Mouse (Mus musculus) forebrain, embryonic 14.5 days (tissue): Measurements from ENCODE around the gene Pou2f3. TPM values are rescaled to one million over a fixed set of nuclear protein-coding genes. Genes with fewer than 3 reads are reported as not detected.
"Not testable (repeated sequence)": the region's sequence is repeated elsewhere in the genome, so short reads cannot be mapped to it uniquely, and the experiment has no call there.

Experiments
- ATAC-seq: fragments of 200-750 bp; cut with Nextera tagmentation; 2 replicates; pipeline ENCODE4 v1.8.0; 2017; ENCODE audit warnings: mild to moderate bottlenecking, moderate library complexity
- DNase-seq: peaks from one replicate; pipeline ENCODE4 v3.0.0-alpha.2; 2015; ENCODE audit warnings: low spot score
- H3K27ac ChIP-seq: fragments of 300-500 bp; sonication (generic); 2 replicates; pipeline ENCODE4 v1.5.1; 2014; ENCODE audit warnings: low read depth, mild to moderate bottlenecking, control low read depth, low read length, moderate library complexity
- H3K27me3 ChIP-seq: fragments of 300-500 bp; sonication (generic); replicated peaks from 2 replicates; pipeline ENCODE4 v1.6.1; 2014; ENCODE audit warnings: low read length, control low read depth, mixed read lengths; ENCODE audit not compliant: control insufficient read depth, insufficient read depth
- H3K36me3 ChIP-seq: fragments of 300-500 bp; sonication (generic); 2 replicates; pipeline ENCODE4 v1.6.1; 2014; ENCODE audit warnings: low read length, control low read depth; ENCODE audit not compliant: control insufficient read depth, insufficient read depth
- H3K4me1 ChIP-seq: fragments of 300-500 bp; sonication (generic); 2 replicates; pipeline ENCODE4 v1.6.1; 2014; ENCODE audit warnings: antibody characterized with exemption, low read length, control low read depth; ENCODE audit not compliant: control insufficient read depth, insufficient read depth
- H3K4me2 ChIP-seq: fragments of 300-500 bp; sonication (generic); 2 replicates; pipeline ENCODE4 v1.6.1; 2014; ENCODE audit warnings: mild to moderate bottlenecking, control low read depth, low read length
- H3K4me3 ChIP-seq: fragments of 300-500 bp; sonication (generic); 2 replicates; pipeline ENCODE4 v1.5.1; 2014; ENCODE audit warnings: low read depth, low read length, control low read depth
- H3K9ac ChIP-seq: fragments of 300-500 bp; sonication (generic); 2 replicates; pipeline ENCODE4 v1.6.1; 2014; ENCODE audit warnings: mild to moderate bottlenecking, low read length, control low read depth, moderate library complexity
- H3K9me3 ChIP-seq: fragments of 300-500 bp; sonication (generic); replicated peaks from 2 replicates; pipeline ENCODE4 v1.6.1; 2016; ENCODE audit warnings: low read length, control low read depth, mixed read lengths; ENCODE audit not compliant: control insufficient read depth
- WGBS: fragments of 180-500 bp; shearing (Covaris S2); extraction: QIAGEN DNeasy Blood & Tissue Kit; methylation state at CpG from one replicate; pipeline ENCODE4 v1.1.7; 2014; 5-methylcytosine and 5-hydroxymethylcytosine counted together
- polyA plus RNA-seq: library from polyadenylated mRNA; unstranded; fragments of >200 nt; fragmentation: Nextera tagmentation; extraction: Ambion mirVana; gene quantifications from 2 replicates; pipeline ENCODE4 v1.2.1, GENCODE M21; 2014

Pou2f3 gene
- polyA plus RNA-seq, 1 experiment from 2014 or later = not detected

GRCm38 (mm10) chr9:43133525-43133924, 76.6 kb downstream of the Pou2f3 start:
- H3K36me3 ChIP-seq = no peaks in the 10 kb centered on the region
- H3K27me3 ChIP-seq = no peaks in the 10 kb centered on the region
- no peak overlapping the region for H3K9ac ChIP-seq
- H3K4me1 ChIP-seq = no peaks in the 10 kb centered on the region
- ATAC-seq (no peak), DNase-seq (no peak)
- no peaks in the 10 kb centered on the region for H3K9me3 ChIP-seq
- H3K4me3 ChIP-seq = no peak overlapping the region
- WGBS = 87% methylated on average over 3 of the region's 3 CpGs
- no peak overlapping the region for H3K4me2 ChIP-seq
- H3K27ac ChIP-seq = no peak overlapping the region

GRCm38 (mm10) chr9:43132380-43132779, 77.8 kb downstream of the Pou2f3 start:
- H3K9me3 ChIP-seq = no peaks in the 10 kb centered on the region
- WGBS = 31% methylated on average over 4 of the region's 4 CpGs
- H3K4me2 ChIP-seq = no peak overlapping the region

GRCm38 (mm10) chr9:43131940-43132339, 78.2 kb downstream of the Pou2f3 start:
- H3K9me3 ChIP-seq = no peaks in the 10 kb centered on the region
- H3K4me2 ChIP-seq = no peak overlapping the region
- ATAC-seq = no peak
- no peak overlapping the region for H3K27ac ChIP-seq
- no peak for DNase-seq
- H3K4me3 ChIP-seq = no peak overlapping the region
- H3K9ac ChIP-seq = no peak overlapping the region
- H3K27me3 ChIP-seq = no peaks in the 10 kb centered on the region
- H3K4me1 ChIP-seq = no peaks in the 10 kb centered on the region
- H3K36me3 ChIP-seq = no peaks in the 10 kb centered on the region
- WGBS = 75% methylated on average over 5 of the region's 5 CpGs

More at GRCm38 (mm10) chr9:43132380-43132779, 77.8 kb downstream of the Pou2f3 start:
- no peak overlapping the region for H3K27ac ChIP-seq
- H3K27me3 ChIP-seq = no peaks in the 10 kb centered on the region
- no peak for ATAC-seq
- DNase-seq = no peak
- H3K9ac ChIP-seq = no peak overlapping the region
- no peaks in the 10 kb centered on the region for H3K36me3 ChIP-seq
- no peaks in the 10 kb centered on the region for H3K4me1 ChIP-seq
- H3K4me3 ChIP-seq = no peak overlapping the region

GRCm38 (mm10) chr9:43130684-43131083, 79.5 kb downstream of the Pou2f3 start:
- ATAC-seq = no peak
- Histone ChIP-seq H3K4me2 (no peak overlapping the region), H3K9me3 (no peaks in the 10 kb centered on the region), H3K4me3 (no peak overlapping the region), H3K27ac (no peak overlapping the region), H3K4me1 (no peaks in the 10 kb centered on the region), H3K9ac (no peak overlapping the region), H3K36me3 (no peaks in the 10 kb centered on the region), H3K27me3 (no peaks in the 10 kb centered on the region)
- 96% methylated on average over 2 of the region's 2 CpGs for WGBS
- no peak for DNase-seq

GRCm38 (mm10) chr9:43127101-43127787, 82.9 kb downstream of the Pou2f3 start:
- Histone ChIP-seq H3K4me3 (no peak overlapping the region), H3K27me3 (no peaks in the 10 kb centered on the region), H3K9me3 (no peaks in the 10 kb centered on the region), H3K4me2 (no peak overlapping the region), H3K9ac (no peak overlapping the region), H3K36me3 (no peaks in the 10 kb centered on the region), H3K4me1 (no peaks in the 10 kb centered on the region), H3K27ac (no peak overlapping the region)
- DNase-seq = no peak
- WGBS = 70% methylated on average over 10 of the region's 10 CpGs
- ATAC-seq = no peak

- DNase-seq (no peak), ATAC-seq (no peak)
- Histone ChIP-seq H3K27ac (no peak overlapping the region), H3K36me3 (no peaks in the 10 kb centered on the region), H3K27me3 (no peaks in the 10 kb centered on the region), H3K9ac (no peak overlapping the region), H3K4me2 (no peak overlapping the region), H3K9me3 (no peaks in the 10 kb centered on the region), H3K4me1 (no peaks in the 10 kb centered on the region), H3K4me3 (no peak overlapping the region)
- WGBS = 59% methylated on average over 1 of the region's 1 CpGs
These were observed 87.8 kb downstream of the Pou2f3 start for GRCm38 (mm10) chr9:43122379-43122778.

- not testable (repeated sequence) for ATAC-seq, H3K9ac ChIP-seq, H3K4me1 ChIP-seq, H3K27me3 ChIP-seq, H3K27ac ChIP-seq, H3K9me3 ChIP-seq, H3K4me3 ChIP-seq, H3K36me3 ChIP-seq, H3K4me2 ChIP-seq, DNase-seq
- WGBS = 89% methylated on average over 2 of the region's 2 CpGs
These were observed 88.2 kb downstream of the Pou2f3 start for GRCm38 (mm10) chr9:43121948-43122347.

GRCm38 (mm10) chr9:43116997-43117336, 93.2 kb downstream of the Pou2f3 start:
- no peaks in the 10 kb centered on the region for H3K9me3 ChIP-seq
- peaks cover 9% of the 10 kb centered on the region for H3K4me1 ChIP-seq
- peak overlapping the region; percentile 81; the same call in 1 of the 2 replicates for H3K4me2 ChIP-seq
- ATAC-seq = no peak
- DNase-seq = no peak
- WGBS = 86% methylated on average over 6 of the region's 6 CpGs
- H3K27me3 ChIP-seq = no peaks in the 10 kb centered on the region
- peak overlapping the region; percentile 84; the same call in 1 of the 2 replicates for H3K4me3 ChIP-seq
- no peak overlapping the region; the same call in 1 of the 2 replicates for H3K9ac ChIP-seq
- H3K27ac ChIP-seq = no peak overlapping the region
- H3K36me3 ChIP-seq = no peaks in the 10 kb centered on the region

GRCm38 (mm10) chr9:43116134-43116996, 93.8 kb downstream of the Pou2f3 start, which contains the start of gene Tmem136:
Gene Tmem136 (minus strand): TSS chr9:43116570.
- DNase-seq (peak; percentile 89), ATAC-seq (peak; percentile 98)
- H3K4me3 ChIP-seq = peak within 1 kb of the TSS; percentile 84
- H3K4me2 ChIP-seq = peak within 1 kb of the TSS; percentile 81
- 3% methylated on average over 55 of the region's 55 CpGs for WGBS
- H3K27ac ChIP-seq = peak within 1 kb of the TSS; percentile 52
- H3K27me3 ChIP-seq = no peaks in the 10 kb centered on the region
- H3K36me3 ChIP-seq = peaks cover 3% of the 10 kb centered on the region
- H3K4me1 ChIP-seq = peaks cover 9% of the 10 kb centered on the region
- H3K9me3 ChIP-seq = no peaks in the 10 kb centered on the region
- peak within 1 kb of the TSS; percentile 93 for H3K9ac ChIP-seq
